Mouse (Mus musculus): ENCODE data around the gene Hpgd. TPM values are rescaled to one million over a fixed set of nuclear protein-coding genes. Genes with fewer than 3 reads are reported as not detected.

Gene Hpgd
- total RNA-seq, 2 experiments from 2014 or later: 2.7 to 3.2 TPM

DNA sequence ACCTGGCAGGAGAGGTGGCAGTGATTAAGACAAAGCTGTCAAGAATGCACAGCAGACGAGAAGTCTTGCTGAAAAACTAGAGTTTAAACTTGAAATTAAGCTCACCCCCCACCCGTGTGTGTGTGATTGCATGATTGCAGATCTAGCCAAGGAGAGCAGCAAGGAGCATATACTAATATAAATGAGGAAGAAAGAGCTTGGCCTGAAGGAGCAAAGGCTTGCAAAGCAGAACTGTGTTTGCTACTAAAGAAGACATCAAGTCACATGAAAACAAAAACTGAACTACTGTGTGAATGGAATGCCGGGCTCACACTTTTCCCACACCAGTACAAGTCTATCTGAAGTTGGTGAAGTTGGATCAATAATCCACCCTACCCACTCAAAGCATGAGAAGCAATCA lies 20.8 kb downstream of the Hpgd start:
- DNase-seq (ENCODE audit: low spot score in 2 of 2): no peak

DNA sequence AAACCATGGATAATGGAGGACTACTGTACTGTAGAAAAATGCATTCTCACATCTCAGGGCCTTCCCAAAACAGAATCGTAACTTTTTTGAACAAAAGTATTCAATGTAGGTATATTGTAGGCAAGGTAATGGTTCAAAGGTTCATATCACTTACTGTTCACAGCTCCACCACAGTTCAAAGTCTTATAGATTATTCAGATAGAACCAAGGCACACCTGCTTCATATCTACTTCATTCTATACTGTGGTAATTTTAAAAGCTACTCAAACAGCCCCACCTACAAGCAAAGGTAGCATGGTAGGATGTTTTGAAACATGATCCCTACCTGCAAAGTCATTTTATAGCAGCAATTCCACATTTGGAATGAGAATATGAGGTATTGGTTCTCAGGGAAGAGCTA lies 28.9 kb downstream of the Hpgd start:
- no peak for DNase-seq (ENCODE audit: low spot score in 2 of 2)

DNA sequence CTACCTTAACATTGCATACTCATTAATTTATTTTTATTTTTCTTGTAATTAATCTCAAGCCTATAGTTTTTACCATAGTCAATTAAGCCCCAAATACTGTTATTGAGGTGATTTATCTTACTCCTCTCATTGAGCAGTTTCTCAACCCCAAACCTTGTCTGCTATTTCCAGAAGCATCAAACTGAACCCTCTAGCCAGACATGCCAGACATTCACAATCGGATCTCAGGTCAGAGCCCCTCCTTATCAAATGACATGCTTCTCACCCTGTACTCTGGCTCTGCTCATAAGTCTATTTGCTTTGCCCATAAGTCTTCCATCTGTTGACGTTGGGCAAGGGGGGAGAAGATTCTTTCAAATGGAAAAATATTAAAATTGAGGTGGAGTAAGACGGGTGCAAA lies 33.3 kb downstream of the Hpgd start:
- DNase-seq (ENCODE audit: low spot score in 2 of 2): no peak

GRCm38 (mm10) chr8:56328130-56328542 lies 33.8 kb downstream of the Hpgd start:
- DNase-seq (ENCODE audit: low spot score in 2 of 2): no peak

GRCm38 (mm10) chr8:56335390-56336000 lies 41.1 kb downstream of the Hpgd start:
- DNase-seq (ENCODE audit: low spot score in 2 of 2): no peak

- no peak for DNase-seq (ENCODE audit: low spot score in 2 of 2)
Measured at GRCm38 (mm10) chr8:56336771-56337170, 42.4 kb downstream of the Hpgd start.

- peak in 1 of 2 experiments; percentile 2 for DNase-seq (ENCODE audit: low spot score in 2 of 2)
Measured at GRCm38 (mm10) chr8:56343505-56343904, 49.1 kb downstream of the Hpgd start.

DNA sequence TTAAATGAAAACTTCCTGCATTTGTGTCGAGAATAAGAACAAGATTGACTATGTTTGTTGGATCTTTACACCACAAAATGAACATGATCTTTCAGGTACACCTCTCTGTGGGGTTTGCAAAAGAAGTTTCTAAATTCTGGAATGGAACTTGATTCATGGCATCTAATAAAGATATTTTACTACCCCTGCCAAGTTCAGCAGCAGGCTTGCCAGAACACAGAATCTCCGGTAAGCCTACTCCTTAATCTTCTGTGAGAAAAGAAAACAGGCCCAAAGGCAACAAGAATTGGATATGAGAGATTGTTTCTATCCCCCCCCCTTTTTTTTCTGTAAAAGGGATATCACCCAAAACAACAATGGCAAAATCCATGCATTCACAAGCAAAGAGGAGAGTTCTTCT lies 49.6 kb downstream of the Hpgd start:
- no peak for DNase-seq (ENCODE audit: low spot score in 2 of 2)

GRCm38 (mm10) chr8:56344359-56344758 lies 50.0 kb downstream of the Hpgd start:
- DNase-seq (ENCODE audit: low spot score in 2 of 2): no peak

DNA sequence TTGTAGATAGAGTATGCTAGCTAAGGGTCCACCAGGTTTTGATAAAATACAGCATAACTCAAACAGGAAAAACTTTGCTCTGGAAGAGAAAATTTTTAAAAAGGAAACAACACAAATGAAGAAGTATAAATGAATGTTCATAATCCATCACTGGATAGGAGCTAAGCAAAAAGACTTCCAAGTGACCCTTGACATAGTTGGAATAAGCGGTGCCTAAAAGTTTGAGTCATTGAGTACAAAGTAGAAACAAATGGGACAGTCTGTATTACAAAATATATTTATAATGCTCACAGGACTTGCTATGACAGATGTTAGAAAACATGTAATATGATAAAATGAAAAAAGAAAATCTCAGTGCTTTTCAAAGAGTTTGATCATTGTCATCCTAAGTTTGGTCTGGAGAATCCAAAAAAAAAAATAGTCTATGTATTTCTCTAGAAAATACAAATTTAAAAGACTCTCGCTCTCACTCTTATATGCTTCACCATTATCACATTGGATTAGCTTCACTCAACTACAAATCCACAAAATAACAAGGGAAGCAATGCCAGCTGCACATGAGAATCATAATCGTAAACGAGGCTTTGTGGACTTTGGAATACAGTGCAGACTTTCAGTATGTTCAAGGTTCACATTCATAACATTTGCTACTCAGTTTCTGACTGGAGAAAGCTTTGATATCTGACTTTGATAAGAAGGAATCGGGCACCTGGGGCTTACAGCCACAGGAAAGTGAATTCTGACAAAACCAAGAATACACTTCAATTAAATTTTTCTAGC lies 51.4 kb downstream of the Hpgd start:
- DNase-seq (ENCODE audit: low spot score in 2 of 2): no peak

DNA sequence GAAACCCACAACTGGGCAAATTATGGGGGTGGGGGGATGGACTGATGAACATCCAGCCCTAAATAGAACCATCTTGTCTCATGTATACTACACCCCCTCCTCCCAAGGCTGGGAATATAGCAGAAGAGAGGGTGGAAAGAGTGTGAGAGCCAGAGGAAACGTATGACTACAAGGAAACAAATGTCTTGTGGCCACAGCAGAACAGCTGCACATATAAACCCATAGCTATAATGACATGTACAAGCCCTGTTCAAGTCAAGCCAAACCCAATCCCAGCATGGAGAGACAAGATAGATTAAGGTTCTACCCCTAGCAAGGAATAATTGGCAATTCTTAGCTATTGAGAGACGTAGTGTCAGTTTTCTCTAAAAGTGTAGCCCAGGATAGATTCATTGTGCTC lies 68.8 kb downstream of the Hpgd start:
- DNase-seq (ENCODE audit: low spot score in 2 of 2): no peak

Measured in left cerebral cortex, adult 18-20 months (tissue).